Mouse (Mus musculus) subcutaneous adipose tissue, adult 2 months (tissue): ENCODE measurements around the gene Pdzd11. TPM values are rescaled to one million over a fixed set of nuclear protein-coding genes. Genes with fewer than 3 reads are reported as not detected.

Experiments
- polyA plus RNA-seq: library from polyadenylated mRNA; depleted of rRNA; stranded (reverse); fragments of >200 nt; gene quantifications from 2 replicates; pipeline ENCODE4 v1.2.3, GENCODE M21; 2012; ENCODE audit warnings: low replicate concordance; rRNA removed

The Pdzd11 gene
- 29.2 and 40.1 TPM in 2 replicates for polyA plus RNA-seq

GRCm38 (mm10) chrX:100625802-100626793, at the start of gene Pdzd11:
Pdzd11 (minus strand) TSS chrX:100626568.

GRCm38 (mm10) chrX:100625546-100625801, 894 bp downstream of the Pdzd11 start, which contains the start of gene Kif4:
Kif4 (plus strand) TSS chrX:100625737.

GRCm38 (mm10) chrX:100605314-100605713, 21.1 kb downstream of the Pdzd11 start, which contains the start of gene Arr3:
Arr3 (plus strand) TSS chrX:100605497.

DNA sequence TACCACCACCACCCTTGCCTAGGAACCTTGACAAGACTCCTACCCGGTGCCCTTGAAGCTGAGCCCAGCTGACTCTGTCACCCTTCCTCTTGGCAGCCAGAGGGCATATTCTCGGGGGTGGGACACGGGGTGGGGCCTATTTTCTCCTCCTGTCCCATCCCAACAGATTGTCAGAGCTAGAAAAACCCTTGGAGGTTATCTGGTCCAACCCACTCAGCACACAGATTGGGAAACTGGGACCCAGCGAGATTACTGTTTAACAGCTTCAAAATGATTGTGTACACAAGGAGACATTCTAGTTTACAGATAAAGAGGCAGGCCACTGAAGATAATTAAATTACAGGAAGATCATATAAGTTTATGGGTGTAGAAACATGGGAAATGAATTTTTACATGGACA, 31.6 kb downstream of the Pdzd11 start, which contains the start of gene P2ry4:
P2ry4 (minus strand) TSS at position 79 of the 400 bp plus-strand sequence.

Other genes starting within 250 kb of the Pdzd11 start
- not detected in 2 replicates for gene Otud6a, start 197.6 kb downstream of the Pdzd11 start, polyA plus RNA-seq
- 0.37 and 0.80 TPM in 2 replicates for gene Awat2, start 183.9 kb downstream of the Pdzd11 start, polyA plus RNA-seq
- gene Igbp1, start 132.3 kb downstream of the Pdzd11 start, polyA plus RNA-seq = 28.2 and 37.8 TPM in 2 replicates
- gene Dgat2l6, start 101.7 kb downstream of the Pdzd11 start, polyA plus RNA-seq = not detected in 2 replicates
- gene Awat1, start 54.3 kb downstream of the Pdzd11 start, polyA plus RNA-seq = not detected in 2 replicates
- 0.03 TPM in 1 of 2 replicates, not detected in the other for gene P2ry4, start 31.7 kb downstream of the Pdzd11 start, polyA plus RNA-seq
- not detected in 2 replicates for gene Arr3, start 21.1 kb downstream of the Pdzd11 start, polyA plus RNA-seq
- gene Kif4, start 831 bp downstream of the Pdzd11 start, polyA plus RNA-seq = 0.20 and 1.6 TPM in 2 replicates
- 0.16 and 1.5 TPM in 2 replicates for gene Gdpd2, start 103.3 kb upstream of the Pdzd11 start, polyA plus RNA-seq
- gene Dlg3, start 141.2 kb upstream of the Pdzd11 start, polyA plus RNA-seq = 4.0 and 23.6 TPM in 2 replicates